Mouse (Mus musculus): Measurements from ENCODE around the gene Washc3. TPM values are rescaled to one million over a fixed set of nuclear protein-coding genes. Genes with fewer than 3 reads are reported as not detected.

Gene Washc3
- polyA plus RNA-seq, 1 experiment from 2014 or later, result 46.5 TPM

DNA sequence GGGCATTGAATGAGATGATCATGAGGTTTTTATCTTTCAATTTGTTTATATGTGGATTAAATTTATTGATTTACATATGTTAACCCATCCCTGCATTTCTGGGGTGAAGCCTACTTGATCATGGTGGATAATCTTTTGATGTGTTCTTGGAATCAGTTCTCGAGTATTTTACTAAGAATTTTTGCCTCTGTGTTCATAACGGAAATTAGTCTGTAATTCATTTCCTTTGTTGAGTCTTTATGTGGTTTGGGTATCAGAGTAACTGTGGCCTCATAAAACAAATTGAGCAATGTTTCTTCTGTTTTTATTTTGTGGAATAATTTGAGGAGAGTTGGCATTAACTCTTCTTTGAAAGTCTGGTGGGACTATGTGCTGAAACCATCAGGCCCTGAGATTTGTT lies 54.7 kb downstream of the Washc3 start:
- ATAC-seq (ENCODE audit: insufficient number of reproducible peaks, low FRiP score), result no peak

DNA sequence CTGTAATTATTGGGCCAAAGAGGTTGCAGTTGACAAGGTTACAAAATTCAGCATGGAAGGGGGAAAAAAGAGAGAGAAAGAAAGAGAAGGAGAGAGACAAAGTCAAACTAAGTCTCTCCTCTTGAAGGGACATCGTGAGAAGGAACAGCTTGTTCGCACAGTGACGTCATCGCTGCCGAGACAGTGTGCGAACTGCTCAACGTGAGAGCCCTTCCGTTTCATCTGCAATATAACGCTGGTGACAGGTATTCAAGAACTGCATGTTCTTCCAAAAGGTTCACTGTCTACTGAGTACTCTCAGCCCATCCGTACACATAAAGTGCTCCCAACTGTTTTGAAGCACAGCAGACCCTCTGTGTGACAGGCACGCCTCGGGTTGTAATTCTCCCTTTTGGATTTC lies 59.4 kb downstream of the Washc3 start:
- H3K9me3 ChIP-seq (replicated peaks), result no peaks in the 10 kb centered on the region
- 52% methylated on average over 12 of the region's 12 CpGs for WGBS
- no peaks in the 10 kb centered on the region for H3K27me3 ChIP-seq (replicated peaks)
- H3K9ac ChIP-seq, result no peak overlapping the region
- no peaks in the 10 kb centered on the region for H3K36me3 ChIP-seq
- no peak for ATAC-seq (ENCODE audit: insufficient number of reproducible peaks, low FRiP score)
- H3K4me1 ChIP-seq (replicated peaks), result no peaks in the 10 kb centered on the region
- H3K4me2 ChIP-seq, result peak overlapping the region; percentile 38
- peak overlapping the region; percentile 5; the same call in 1 of the 2 replicates for H3K4me3 ChIP-seq
- no peak overlapping the region for H3K27ac ChIP-seq (ENCODE audit: poor library complexity, severe bottlenecking)

More for the DNA sequence above, 54.7 kb downstream of the Washc3 start:
- no peaks in the 10 kb centered on the region for H3K36me3 ChIP-seq
- no peak overlapping the region for H3K4me3 ChIP-seq
- no peaks in the 10 kb centered on the region for H3K9me3 ChIP-seq (replicated peaks)
- no peak overlapping the region for H3K9ac ChIP-seq
- H3K27me3 ChIP-seq (replicated peaks), result no peaks in the 10 kb centered on the region
- 90% methylated on average over 2 of the region's 2 CpGs for WGBS
- no peak overlapping the region for H3K4me2 ChIP-seq
- no peak overlapping the region for H3K27ac ChIP-seq (ENCODE audit: poor library complexity, severe bottlenecking)
- no peaks in the 10 kb centered on the region for H3K4me1 ChIP-seq (replicated peaks)

DNA sequence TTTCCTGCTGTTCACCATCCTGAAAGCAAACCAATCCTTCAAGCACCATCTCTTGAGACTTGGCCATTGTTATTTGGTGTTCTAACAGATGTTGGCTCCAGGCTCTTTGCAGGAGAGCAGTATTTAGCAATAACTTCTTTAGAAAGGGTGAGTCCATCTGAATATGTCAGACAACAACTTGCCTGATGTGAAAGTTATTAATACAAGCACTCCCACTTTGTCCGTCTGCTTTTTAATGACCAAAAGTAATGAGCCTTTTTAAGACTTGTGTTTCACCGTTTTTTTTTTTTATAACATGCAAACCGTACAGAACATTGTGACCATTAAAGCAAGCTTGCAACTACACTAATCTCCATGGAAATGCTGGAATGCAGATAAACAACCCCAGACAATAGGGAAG lies 60.3 kb downstream of the Washc3 start:
- Histone ChIP-seq H3K4me1 (replicated peaks) (no peaks in the 10 kb centered on the region), H3K9ac (no peak overlapping the region), H3K27me3 (replicated peaks) (no peaks in the 10 kb centered on the region), H3K4me2 (no peak overlapping the region), H3K36me3 (no peaks in the 10 kb centered on the region), H3K9me3 (replicated peaks) (no peaks in the 10 kb centered on the region), H3K4me3 (no peak overlapping the region), H3K27ac (ENCODE audit: poor library complexity, severe bottlenecking) (no peak overlapping the region)
- no peak for ATAC-seq (ENCODE audit: insufficient number of reproducible peaks, low FRiP score)
- 74% methylated on average over 3 of the region's 3 CpGs for WGBS

DNA sequence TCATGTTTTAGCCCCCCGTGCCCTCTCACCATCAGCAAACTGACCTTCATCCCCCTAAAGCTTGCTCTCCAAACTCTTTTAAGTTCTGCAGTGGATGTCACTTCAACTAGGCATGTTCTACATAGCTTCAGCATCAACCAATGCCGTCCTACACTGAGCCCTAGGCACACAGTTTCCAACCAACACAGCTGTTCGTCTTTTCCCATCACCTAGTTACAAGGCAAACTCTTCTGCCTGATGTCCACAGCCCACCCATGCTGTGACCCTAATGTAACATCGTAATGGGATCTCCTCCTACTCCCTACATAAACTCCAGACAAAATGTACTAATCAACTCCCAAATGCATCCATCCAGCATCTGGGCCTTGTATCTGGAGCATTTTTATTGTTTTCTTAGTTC lies 62.5 kb downstream of the Washc3 start:
- no peak overlapping the region for H3K27ac ChIP-seq (ENCODE audit: poor library complexity, severe bottlenecking)
- no peaks in the 10 kb centered on the region for H3K36me3 ChIP-seq
- H3K9ac ChIP-seq, result no peak overlapping the region
- 63% methylated on average over 4 of the region's 4 CpGs for WGBS
- no peaks in the 10 kb centered on the region for H3K4me1 ChIP-seq (replicated peaks)
- H3K4me2 ChIP-seq, result no peak overlapping the region
- no peak for ATAC-seq (ENCODE audit: insufficient number of reproducible peaks, low FRiP score)
- H3K4me3 ChIP-seq, result no peak overlapping the region
- H3K9me3 ChIP-seq (replicated peaks), result no peaks in the 10 kb centered on the region
- H3K27me3 ChIP-seq (replicated peaks), result no peaks in the 10 kb centered on the region

DNA sequence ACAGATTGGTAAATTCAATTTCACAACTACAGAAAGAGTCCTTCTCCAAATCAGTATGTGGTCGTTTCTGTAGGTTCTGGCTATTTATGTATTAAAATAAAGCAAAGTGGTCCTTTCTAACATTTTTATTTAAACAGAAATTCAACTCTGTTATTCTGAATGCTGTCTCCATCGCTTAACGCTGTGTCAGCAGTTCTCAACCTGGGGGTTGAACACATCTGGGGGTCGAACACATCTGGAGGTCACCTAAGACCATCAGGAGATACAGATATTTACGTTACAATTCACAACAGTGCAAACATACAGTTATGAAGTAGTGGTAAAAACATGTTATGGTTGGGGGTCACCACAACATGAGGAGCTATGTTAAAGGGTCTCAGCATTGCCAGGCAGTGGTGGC lies 73.2 kb downstream of the Washc3 start:
- H3K4me2 ChIP-seq, result no peak overlapping the region
- H3K4me1 ChIP-seq (replicated peaks), result no peaks in the 10 kb centered on the region
- ATAC-seq (ENCODE audit: insufficient number of reproducible peaks, low FRiP score), result no peak
- no peaks in the 10 kb centered on the region for H3K27me3 ChIP-seq (replicated peaks)
- no peaks in the 10 kb centered on the region for H3K36me3 ChIP-seq
- H3K9ac ChIP-seq, result no peak overlapping the region
- WGBS, result 80% methylated on average over 5 of the region's 5 CpGs
- no peak overlapping the region for H3K27ac ChIP-seq (ENCODE audit: poor library complexity, severe bottlenecking)
- H3K4me3 ChIP-seq, result no peak overlapping the region
- no peaks in the 10 kb centered on the region for H3K9me3 ChIP-seq (replicated peaks)

DNA sequence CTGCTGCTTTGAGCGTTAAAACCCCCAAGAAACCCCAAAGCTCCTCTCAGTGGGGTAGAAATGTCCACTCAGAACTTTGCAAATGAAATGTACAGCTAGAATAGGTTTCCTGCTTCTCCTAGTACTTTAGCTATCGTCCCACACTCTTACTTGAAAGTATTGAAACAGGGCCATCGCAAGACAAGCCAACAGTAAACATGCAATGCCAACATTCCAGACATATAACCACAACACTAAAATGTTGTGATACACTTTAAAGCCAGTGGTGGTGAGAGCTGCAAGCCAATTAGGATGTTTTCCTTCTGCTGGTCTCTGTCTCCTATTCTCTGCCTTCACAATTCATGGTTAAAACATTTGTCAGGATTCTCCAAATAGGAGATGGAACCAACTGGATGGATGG lies 80.8 kb downstream of the Washc3 start:
- ATAC-seq (ENCODE audit: insufficient number of reproducible peaks, low FRiP score), result no peak
- Histone ChIP-seq H3K4me2 (no peak overlapping the region), H3K4me3 (no peak overlapping the region), H3K27ac (ENCODE audit: poor library complexity, severe bottlenecking) (no peak overlapping the region), H3K9me3 (replicated peaks) (no peaks in the 10 kb centered on the region), H3K27me3 (replicated peaks) (no peaks in the 10 kb centered on the region), H3K36me3 (no peaks in the 10 kb centered on the region), H3K4me1 (replicated peaks) (no peaks in the 10 kb centered on the region), H3K9ac (no peak overlapping the region)
- 82% methylated on average over 3 of the region's 3 CpGs for WGBS

DNA sequence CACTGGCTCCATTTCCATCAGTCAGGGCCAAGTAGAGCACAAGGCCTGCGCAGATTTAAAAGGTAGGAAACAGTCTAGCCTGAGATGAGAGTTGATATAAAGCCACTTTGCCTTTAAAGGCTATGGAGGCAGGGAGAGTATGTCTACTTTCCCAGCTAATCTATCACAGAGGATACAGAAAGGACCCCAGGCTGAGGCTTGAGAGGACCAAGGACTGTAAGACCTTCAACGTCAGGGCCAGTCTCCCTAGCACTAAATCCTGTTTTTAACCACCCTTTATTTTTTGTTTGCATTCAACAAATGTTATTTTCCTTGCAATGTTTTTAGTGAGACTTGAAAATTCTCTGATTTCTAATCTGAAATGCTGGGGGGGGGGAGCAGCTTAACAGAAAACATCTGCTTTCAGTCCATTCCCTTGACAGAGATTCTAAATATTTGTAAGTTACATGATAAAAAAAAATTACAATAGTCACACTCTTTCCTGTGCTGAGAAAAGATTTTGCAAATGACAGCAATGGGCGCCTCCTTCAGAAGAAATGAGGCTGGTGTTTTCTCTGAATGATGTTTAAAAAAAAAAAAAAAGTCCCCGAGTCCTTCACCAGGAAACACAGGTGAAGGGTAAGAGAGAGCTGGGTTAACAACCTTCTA lies 83.6 kb downstream of the Washc3 start:
- Histone ChIP-seq H3K27ac (ENCODE audit: poor library complexity, severe bottlenecking) (no peak overlapping the region), H3K36me3 (no peaks in the 10 kb centered on the region), H3K9ac (no peak overlapping the region), H3K4me2 (no peak overlapping the region), H3K4me3 (no peak overlapping the region), H3K9me3 (replicated peaks) (no peaks in the 10 kb centered on the region), H3K4me1 (replicated peaks) (no peaks in the 10 kb centered on the region), H3K27me3 (replicated peaks) (no peaks in the 10 kb centered on the region)
- ATAC-seq (ENCODE audit: insufficient number of reproducible peaks, low FRiP score), result no peak
- 77% methylated on average over 4 of the region's 4 CpGs for WGBS

DNA sequence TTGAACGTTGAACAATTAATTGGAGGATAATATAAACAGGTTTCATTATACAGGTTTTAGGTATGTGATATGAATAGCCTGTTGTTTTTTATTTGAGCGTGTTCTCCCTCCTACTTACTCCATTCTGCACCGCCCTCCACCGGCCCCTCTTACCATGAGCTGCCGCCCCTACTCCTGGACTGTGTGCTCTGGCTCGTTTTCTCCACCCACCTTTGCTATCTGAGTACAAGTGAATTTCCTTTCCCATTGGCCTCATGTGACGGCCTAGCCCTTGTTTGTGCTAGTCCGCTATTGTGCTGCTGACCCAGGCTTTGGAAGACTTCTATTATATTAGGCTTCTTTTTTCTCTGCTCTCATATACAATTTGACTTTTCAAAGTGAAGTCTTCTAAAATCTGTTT lies 86.4 kb downstream of the Washc3 start:
- no peak overlapping the region for H3K4me3 ChIP-seq

DNA sequence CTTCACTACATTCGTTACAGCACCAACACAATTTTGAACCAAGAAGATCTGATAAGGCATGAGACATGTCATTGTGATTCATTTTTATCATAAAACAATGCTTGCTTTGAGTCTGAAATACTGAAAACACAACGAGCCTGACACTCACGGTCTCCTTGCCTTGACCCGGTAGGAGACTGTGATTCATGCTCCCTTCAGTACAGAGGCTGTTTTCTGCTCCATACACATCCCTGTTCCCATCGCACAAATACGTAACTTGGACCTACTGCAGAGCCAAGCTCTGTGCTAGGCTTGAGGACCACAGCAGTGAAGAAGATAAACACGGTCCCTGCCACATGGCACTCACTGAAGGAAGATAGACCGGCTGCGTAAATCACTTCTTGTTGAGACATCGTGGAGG lies 87.2 kb downstream of the Washc3 start:
- Histone ChIP-seq H3K36me3 (no peaks in the 10 kb centered on the region), H3K4me1 (replicated peaks) (no peaks in the 10 kb centered on the region), H3K4me3 (no peak overlapping the region), H3K27ac (ENCODE audit: poor library complexity, severe bottlenecking) (no peak overlapping the region), H3K4me2 (no peak overlapping the region), H3K9ac (no peak overlapping the region), H3K27me3 (replicated peaks) (no peaks in the 10 kb centered on the region), H3K9me3 (replicated peaks) (no peaks in the 10 kb centered on the region)
- WGBS, result 81% methylated on average over 10 of the region's 10 CpGs
- ATAC-seq (ENCODE audit: insufficient number of reproducible peaks, low FRiP score), result no peak

More for the DNA sequence above, 86.4 kb downstream of the Washc3 start:
- no peak overlapping the region for H3K4me2 ChIP-seq
- no peaks in the 10 kb centered on the region for H3K9me3 ChIP-seq (replicated peaks)
- H3K27ac ChIP-seq (ENCODE audit: poor library complexity, severe bottlenecking), result no peak overlapping the region
- no peaks in the 10 kb centered on the region for H3K36me3 ChIP-seq
- no peaks in the 10 kb centered on the region for H3K4me1 ChIP-seq (replicated peaks)
- H3K9ac ChIP-seq, result no peak overlapping the region
- ATAC-seq (ENCODE audit: insufficient number of reproducible peaks, low FRiP score), result no peak
- H3K27me3 ChIP-seq (replicated peaks), result no peaks in the 10 kb centered on the region
- WGBS, result 68% methylated on average over 8 of the region's 8 CpGs

DNA sequence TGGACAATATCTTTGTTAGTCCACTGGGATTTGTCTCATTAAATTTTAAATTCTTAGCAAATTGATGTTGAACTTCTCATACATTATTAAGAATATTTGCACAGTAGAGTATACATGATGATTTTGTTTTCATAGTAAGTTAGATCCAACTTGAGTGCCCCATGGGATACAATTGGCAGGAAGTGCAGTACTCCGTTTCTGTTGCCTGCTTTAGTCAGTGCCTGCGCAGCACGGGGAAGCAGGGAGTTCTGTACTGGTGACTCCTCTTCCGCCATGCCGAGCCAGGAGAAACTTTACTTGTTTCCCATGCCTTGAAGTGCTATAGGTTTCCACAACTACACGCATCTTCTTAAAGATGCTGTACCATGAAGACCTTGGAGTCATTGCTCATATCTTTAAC lies 94.2 kb downstream of the Washc3 start:
- no peak overlapping the region for H3K4me3 ChIP-seq
- ATAC-seq (ENCODE audit: insufficient number of reproducible peaks, low FRiP score), result no peak
- no peaks in the 10 kb centered on the region for H3K36me3 ChIP-seq
- H3K4me2 ChIP-seq, result no peak overlapping the region
- no peak overlapping the region for H3K27ac ChIP-seq (ENCODE audit: poor library complexity, severe bottlenecking)
- H3K9me3 ChIP-seq (replicated peaks), result peaks cover 4% of the 10 kb centered on the region
- no peaks in the 10 kb centered on the region for H3K4me1 ChIP-seq (replicated peaks)
- no peaks in the 10 kb centered on the region for H3K27me3 ChIP-seq (replicated peaks)
- WGBS, result 85% methylated on average over 6 of the region's 6 CpGs
- no peak overlapping the region for H3K9ac ChIP-seq

All from heart, embryonic 12.5 days (tissue).